Mouse (Mus musculus): ENCODE measurements around the gene Col4a3.

DNA sequence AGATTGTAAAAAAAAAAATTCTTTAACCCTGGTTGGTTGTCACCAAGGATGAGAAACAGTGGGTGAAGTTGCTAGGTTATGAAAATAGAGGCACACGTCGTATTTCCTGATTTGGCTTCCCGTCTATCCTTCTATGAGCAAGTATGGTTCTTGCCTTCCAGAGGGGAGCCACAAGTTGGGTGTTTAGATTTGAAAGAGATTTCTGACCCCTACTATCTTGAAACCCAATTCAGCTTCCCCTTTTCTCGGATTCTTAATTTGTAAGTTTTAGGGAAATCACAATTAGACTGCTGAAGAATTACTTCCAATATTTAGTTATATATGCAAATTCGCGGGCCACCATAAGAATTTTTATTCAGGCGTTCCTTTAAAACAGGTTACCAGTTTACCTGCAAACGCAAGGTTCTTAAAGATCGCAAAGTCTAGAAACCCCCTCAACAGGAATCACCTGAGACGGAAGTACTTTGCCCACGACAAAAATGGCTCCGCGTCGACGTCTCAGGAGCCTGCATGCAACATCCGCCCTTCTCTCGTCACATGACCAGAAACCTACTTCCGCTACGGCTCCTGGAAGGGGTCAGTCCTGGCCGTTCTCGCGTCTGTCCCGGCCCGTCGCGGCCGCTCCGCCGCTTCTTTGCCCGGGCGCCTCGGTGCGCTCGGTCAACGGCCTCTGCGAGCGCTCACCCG, 137.8 kb downstream of the Col4a3 start, which contains the start of gene Mff:
- peak; percentile 52; the same call in 1 of the 2 replicates for TF ChIP-seq POLR2A (IDR thresholded peaks at IDR 0.05; ENCODE audit: control insufficient read depth, extremely low read depth, insufficient read depth, low read length, poor library complexity)
- no peak for TF ChIP-seq CTCF (IDR thresholded peaks at IDR 0.05; ENCODE audit: borderline replicate concordance, control insufficient read depth, extremely low read depth, insufficient read depth, low read length, poor library complexity)

Data from thymus, adult 2 months (tissue).